Mouse (Mus musculus) limb, embryonic 14.5 days (tissue): Measurements from ENCODE around the gene Entr1. TPM values are rescaled to one million over a fixed set of nuclear protein-coding genes. Genes with fewer than 3 reads are reported as not detected.

Experiments
- ATAC-seq: fragments of 200-750 bp; cut with Nextera tagmentation; 2 replicates; pipeline ENCODE4 v1.8.0; 2017; ENCODE audit warnings: low read depth, moderate number of reproducible peaks, moderate TSS enrichment; ENCODE audit not compliant: low FRiP score
- DNase-seq: peaks from one replicate; pipeline ENCODE4 v3.0.0-alpha.2; 2015; ENCODE audit warnings: low spot score
- H3K27ac ChIP-seq: fragments of 300-500 bp; sonication (generic); replicated peaks from 2 replicates; pipeline ENCODE4 v1.5.1; 2014; ENCODE audit warnings: low read depth, mild to moderate bottlenecking, low read length, moderate library complexity, mixed read lengths
- H3K27me3 ChIP-seq: fragments of 300-500 bp; sonication (generic); 2 replicates; pipeline ENCODE4 v1.6.1; 2014; ENCODE audit warnings: low read length, mixed read lengths; ENCODE audit not compliant: control insufficient read depth, insufficient read depth
- H3K36me3 ChIP-seq: fragments of 300-500 bp; sonication (generic); 2 replicates; pipeline ENCODE4 v1.6.1; 2014; ENCODE audit warnings: mild to moderate bottlenecking, low read length, moderate library complexity, mixed read lengths; ENCODE audit not compliant: control insufficient read depth, insufficient read depth
- H3K4me1 ChIP-seq: fragments of 300-500 bp; sonication (generic); 2 replicates; pipeline ENCODE4 v1.6.1; 2014; ENCODE audit warnings: antibody characterized with exemption, low read length, mixed read lengths; ENCODE audit not compliant: control insufficient read depth, insufficient read depth
- H3K4me2 ChIP-seq: fragments of 300-500 bp; sonication (generic); replicated peaks from 2 replicates; pipeline ENCODE4 v1.6.1; 2014; ENCODE audit warnings: low read depth, mild to moderate bottlenecking, low read length, moderate library complexity; ENCODE audit not compliant: severe bottlenecking
- H3K4me3 ChIP-seq: fragments of 300-500 bp; sonication (generic); replicated peaks from 2 replicates; pipeline ENCODE4 v1.5.1; 2014; ENCODE audit warnings: low read length
- H3K9ac ChIP-seq: fragments of 300-500 bp; sonication (generic); 2 replicates; pipeline ENCODE4 v1.6.1; 2014; ENCODE audit warnings: mild to moderate bottlenecking, low read depth, low read length, moderate library complexity; ENCODE audit not compliant: severe bottlenecking
- H3K9me3 ChIP-seq: fragments of 300-500 bp; sonication (generic); 2 replicates; pipeline ENCODE4 v1.6.1; 2016; ENCODE audit warnings: low read length; ENCODE audit not compliant: control insufficient read depth
- POLR2A ChIP-seq: fragments of 200-500 bp; IDR thresholded peaks from 2 replicates; pipeline ENCODE4 v1.8.0; 2012; ENCODE audit warnings: inconsistent platforms, mild to moderate bottlenecking, moderate library complexity, borderline replicate concordance; ENCODE audit not compliant: insufficient read depth, insufficient read length; ENCODE audit errors: extremely low read depth
- WGBS: fragments of 180-500 bp; shearing (Covaris S2); extraction: QIAGEN DNeasy Blood & Tissue Kit; methylation state at CpG from one replicate; pipeline ENCODE4 v1.1.7; 2014; 5-methylcytosine and 5-hydroxymethylcytosine counted together
- polyA plus RNA-seq, 2 experiments: library from polyadenylated mRNA; depleted of rRNA in 1 of 2; stranded (reverse) in 1 of 2; unstranded in 1 of 2; fragments of >200 nt; fragmentation: Nextera tagmentation in 1 of 2; extraction: Ambion mirVana in 1 of 2; gene quantifications; 2 replicates each; pipeline versions ENCODE4 v1.2.1 to v1.2.3; 2012 to 2014

Entr1 gene
- polyA plus RNA-seq, 2 experiments = 120 to 222 TPM

DNA sequence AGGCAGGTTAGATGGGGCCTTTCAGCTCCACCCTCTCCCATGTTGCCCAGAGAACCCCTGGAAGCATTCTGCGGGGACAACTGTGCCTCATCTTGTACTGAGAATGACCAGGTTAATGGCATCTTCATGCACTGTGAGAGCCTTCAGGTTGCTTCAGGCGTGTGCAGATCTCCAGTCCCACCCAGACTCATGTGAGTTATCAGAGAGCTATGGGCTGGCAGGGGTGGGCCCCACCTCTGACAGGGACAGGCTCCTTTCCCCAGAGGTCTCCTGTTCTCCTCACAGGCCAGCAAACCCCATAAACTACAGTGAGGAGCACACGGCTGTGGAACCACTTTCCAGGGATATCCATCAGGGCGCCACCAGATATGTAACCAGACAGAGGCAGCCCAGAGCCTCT is 11.9 kb upstream of the Entr1 start:
- H3K27ac ChIP-seq = no peak overlapping the region
- ATAC-seq (no peak), DNase-seq (no peak)
- no peak overlapping the region for H3K4me3 ChIP-seq
- H3K4me2 ChIP-seq = no peak overlapping the region
- no peaks in the 10 kb centered on the region for H3K9me3 ChIP-seq
- H3K36me3 ChIP-seq = peaks cover 70% of the 10 kb centered on the region
- TF ChIP-seq POLR2A = no peak
- no peaks in the 10 kb centered on the region for H3K27me3 ChIP-seq
- H3K4me1 ChIP-seq = no peaks in the 10 kb centered on the region
- 90% methylated on average over 4 of the region's 4 CpGs for WGBS
- H3K9ac ChIP-seq = no peak overlapping the region

DNA sequence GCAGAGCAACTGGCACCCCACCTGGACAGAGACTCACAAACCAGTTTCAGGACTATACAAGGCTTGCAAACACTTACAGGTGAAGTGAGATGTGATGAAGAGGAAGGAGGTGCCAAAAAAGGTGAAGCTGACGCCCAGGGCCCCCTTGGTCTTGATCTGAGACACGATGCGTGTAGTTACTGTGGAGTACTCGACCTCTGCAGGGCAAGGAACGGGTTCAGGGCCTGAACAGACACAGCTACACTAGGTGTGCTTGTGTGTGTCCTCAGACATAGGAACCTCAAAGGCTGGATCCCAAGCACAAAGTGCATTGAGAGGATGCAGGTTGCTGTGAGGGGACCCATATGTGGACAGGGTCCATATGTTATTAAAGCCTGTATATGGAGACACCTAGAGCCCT is 11.2 kb upstream of the Entr1 start:
- Histone ChIP-seq H3K4me2 (no peak overlapping the region), H3K36me3 (peaks cover 76% of the 10 kb centered on the region), H3K27me3 (no peaks in the 10 kb centered on the region), H3K4me3 (no peak overlapping the region), H3K9me3 (no peaks in the 10 kb centered on the region), H3K4me1 (no peaks in the 10 kb centered on the region), H3K9ac (no peak overlapping the region), H3K27ac (no peak overlapping the region)
- no peak for TF ChIP-seq POLR2A
- 90% methylated on average over 5 of the region's 5 CpGs for WGBS
- ATAC-seq (no peak), DNase-seq (no peak)

- no peak for ATAC-seq
- 84% methylated on average over 5 of the region's 5 CpGs for WGBS
- H3K9ac ChIP-seq = no peak overlapping the region
Observed at GRCm38 (mm10) chr2:26399647-26400046, 10.5 kb upstream of the Entr1 start.

DNA sequence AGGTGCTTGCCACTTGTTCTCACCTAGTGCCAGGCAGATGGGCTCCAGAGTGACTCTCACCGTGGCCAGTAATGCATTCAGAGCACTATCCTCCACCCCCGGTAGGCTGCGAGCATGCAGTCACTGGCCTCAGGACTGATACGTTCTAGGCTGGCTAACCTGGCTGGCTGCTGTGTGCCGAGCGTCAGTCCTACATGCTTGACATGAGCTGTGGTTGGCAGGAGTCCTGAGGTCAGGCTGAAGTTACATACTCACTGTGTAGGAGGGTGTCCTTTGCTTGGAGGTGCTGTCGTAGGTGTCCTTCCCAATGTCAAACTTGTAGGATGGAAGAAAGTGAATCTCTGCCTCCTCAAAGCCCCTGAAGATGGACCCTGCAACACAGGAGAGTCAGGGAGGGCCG is 9.9 kb upstream of the Entr1 start:
- TF ChIP-seq POLR2A = no peak
- WGBS = 88% methylated on average over 8 of the region's 8 CpGs
- ATAC-seq = no peak
- Histone ChIP-seq H3K9ac (no peak overlapping the region), H3K9me3 (no peaks in the 10 kb centered on the region), H3K27me3 (no peaks in the 10 kb centered on the region), H3K4me2 (no peak overlapping the region), H3K4me3 (no peak overlapping the region), H3K36me3 (peaks cover 84% of the 10 kb centered on the region), H3K4me1 (no peaks in the 10 kb centered on the region), H3K27ac (no peak overlapping the region)
- no peak for DNase-seq

More at GRCm38 (mm10) chr2:26399647-26400046, 10.5 kb upstream of the Entr1 start:
- Histone ChIP-seq H3K4me3 (no peak overlapping the region), H3K4me1 (no peaks in the 10 kb centered on the region), H3K9me3 (no peaks in the 10 kb centered on the region), H3K4me2 (no peak overlapping the region), H3K27me3 (no peaks in the 10 kb centered on the region), H3K36me3 (peaks cover 77% of the 10 kb centered on the region), H3K27ac (no peak overlapping the region)
- TF ChIP-seq POLR2A = no peak
- DNase-seq = no peak

- WGBS = 85% methylated on average over 6 of the region's 6 CpGs
- DNase-seq (no peak), ATAC-seq (no peak)
- Histone ChIP-seq H3K36me3 (peaks cover 76% of the 10 kb centered on the region), H3K9ac (no peak overlapping the region), H3K4me3 (no peak overlapping the region), H3K4me2 (no peak overlapping the region), H3K9me3 (no peaks in the 10 kb centered on the region), H3K27ac (no peak overlapping the region), H3K27me3 (no peaks in the 10 kb centered on the region), H3K4me1 (peaks cover 10% of the 10 kb centered on the region)
- TF ChIP-seq POLR2A = no peak
Observed at GRCm38 (mm10) chr2:26391617-26392016, 2.5 kb upstream of the Entr1 start.

DNA sequence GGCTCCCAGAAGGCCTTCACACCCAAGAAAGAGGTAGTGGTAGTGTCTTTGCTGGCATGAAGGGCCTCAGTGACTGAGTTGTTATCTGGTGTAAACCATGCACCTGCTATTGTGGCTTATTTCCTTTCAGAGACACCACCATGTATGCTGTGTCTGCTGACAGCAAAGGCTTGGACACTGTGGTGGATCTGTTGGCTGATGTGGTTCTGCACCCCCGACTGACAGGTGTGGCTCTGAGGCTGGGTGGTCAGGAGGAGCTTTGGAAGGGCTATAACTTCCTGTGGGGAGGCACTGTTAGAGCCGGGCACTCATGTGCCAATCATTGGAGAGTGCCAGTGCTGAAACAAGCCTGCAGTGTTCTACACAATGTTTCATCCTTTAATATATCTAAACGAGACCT is 1.8 kb upstream of the Entr1 start:
- Histone ChIP-seq H3K4me1 (peaks cover 10% of the 10 kb centered on the region), H3K9me3 (no peaks in the 10 kb centered on the region), H3K36me3 (peaks cover 76% of the 10 kb centered on the region), H3K27ac (no peak overlapping the region), H3K4me3 (no peak overlapping the region), H3K9ac (no peak overlapping the region), H3K27me3 (no peaks in the 10 kb centered on the region), H3K4me2 (no peak overlapping the region)
- no peak for ATAC-seq
- no peak for DNase-seq
- TF ChIP-seq POLR2A = no peak
- WGBS = 85% methylated on average over 3 of the region's 3 CpGs
